Mouse (Mus musculus): ENCODE data around the gene Ncf1.

Ncf1 gene

DNA sequence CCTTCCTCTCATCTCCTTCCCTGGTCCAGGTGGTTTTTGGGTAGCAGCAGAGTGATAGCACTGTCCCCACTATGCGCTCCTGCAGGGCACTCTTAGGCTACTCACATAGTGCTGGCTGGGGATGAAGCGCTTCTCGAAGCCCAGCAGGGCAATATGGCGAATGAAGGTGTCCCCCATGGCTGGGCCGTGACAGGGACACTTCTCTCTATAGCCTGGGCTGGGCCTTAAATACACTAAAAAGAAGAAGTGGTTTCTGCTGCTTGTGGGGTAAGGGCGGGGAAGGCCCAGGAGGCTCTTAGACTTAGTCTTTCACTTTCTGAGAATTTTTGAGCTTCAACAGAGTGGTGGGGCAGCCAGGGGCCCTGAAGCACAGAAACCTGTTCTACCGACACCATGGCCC lies at the start of gene Ncf1:
Gene Ncf1, minus strand, starts transcription at position 235 of the 400 bp plus-strand sequence.
- no peak for DNase-seq (ENCODE audit: low read depth, low spot score)

GRCm38 (mm10) chr5:134277109-134277508 lies 47.7 kb upstream of the Ncf1 start:
- no peak for DNase-seq (ENCODE audit: low read depth, low spot score)

- no peak for DNase-seq (ENCODE audit: low read depth, low spot score)
Observed at GRCm38 (mm10) chr5:134275556-134275955, 46.1 kb upstream of the Ncf1 start.

DNA sequence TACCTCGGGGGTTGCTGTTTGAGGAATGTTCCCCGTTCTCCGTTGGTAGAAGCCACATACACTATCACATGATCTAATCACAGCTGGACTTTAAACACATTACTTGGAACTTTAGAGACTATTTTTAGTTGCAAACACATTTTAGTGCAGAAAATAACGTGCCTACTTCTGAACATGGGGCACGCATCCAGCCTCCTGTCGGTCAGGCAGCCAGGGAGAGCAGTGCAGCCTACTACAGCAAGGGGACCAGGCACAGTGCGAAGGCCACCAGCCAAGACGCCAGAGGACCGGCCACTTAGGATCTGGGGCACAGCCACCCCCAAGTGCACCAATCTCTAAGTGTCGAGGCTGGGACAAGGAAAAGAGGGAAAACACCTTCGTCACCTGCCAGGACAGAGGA lies 45.6 kb upstream of the Ncf1 start:
- DNase-seq (ENCODE audit: low read depth, low spot score) = no peak

DNA sequence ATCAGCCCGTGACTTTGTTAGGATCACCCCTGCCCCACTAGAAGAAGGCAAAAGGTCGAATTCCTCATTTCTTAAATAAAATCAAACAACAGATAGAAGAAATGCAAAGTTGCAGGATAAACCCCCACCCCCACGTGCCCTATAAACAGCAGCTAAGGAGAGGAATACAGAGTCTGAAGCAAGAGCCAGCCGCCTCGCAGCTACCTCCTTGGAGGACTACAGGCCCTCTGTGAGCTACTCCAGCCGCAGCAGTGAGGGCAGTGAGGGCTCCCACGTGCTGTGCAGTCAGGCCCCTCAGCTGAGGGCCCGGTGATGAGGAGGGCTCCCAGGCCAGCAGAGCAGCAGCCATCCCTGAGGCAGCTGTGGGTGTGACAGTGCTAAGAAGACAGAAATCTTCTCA lies 44.3 kb upstream of the Ncf1 start:
- DNase-seq (ENCODE audit: low read depth, low spot score) = no peak

GRCm38 (mm10) chr5:134272761-134273160 lies 43.3 kb upstream of the Ncf1 start:
- DNase-seq (ENCODE audit: low read depth, low spot score) = no peak

- no peak for DNase-seq (ENCODE audit: low read depth, low spot score)
Observed at GRCm38 (mm10) chr5:134271421-134271820, 42.0 kb upstream of the Ncf1 start.

DNA sequence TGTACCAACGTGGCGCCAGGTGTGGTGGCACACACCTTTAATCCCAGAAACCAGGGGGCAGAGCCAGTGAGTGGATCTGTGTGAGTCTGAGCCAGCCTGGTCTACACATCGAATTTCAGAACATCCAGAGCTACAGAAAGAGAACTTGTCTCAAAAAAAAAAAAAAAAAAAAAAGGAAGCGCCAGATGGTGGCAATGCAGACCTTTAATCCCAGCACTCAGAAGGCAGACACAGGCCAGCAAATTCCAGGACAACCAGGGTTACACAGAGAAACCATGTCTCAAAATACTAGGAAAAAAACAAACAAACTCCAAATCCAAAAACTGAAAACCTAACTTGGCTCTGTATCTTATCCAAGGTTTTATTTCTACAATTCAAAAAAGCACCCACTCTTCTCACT lies 41.1 kb upstream of the Ncf1 start:
- no peak for DNase-seq (ENCODE audit: low read depth, low spot score)

- DNase-seq (ENCODE audit: low read depth, low spot score) = no peak
Observed at GRCm38 (mm10) chr5:134269751-134270150, 40.3 kb upstream of the Ncf1 start.

DNA sequence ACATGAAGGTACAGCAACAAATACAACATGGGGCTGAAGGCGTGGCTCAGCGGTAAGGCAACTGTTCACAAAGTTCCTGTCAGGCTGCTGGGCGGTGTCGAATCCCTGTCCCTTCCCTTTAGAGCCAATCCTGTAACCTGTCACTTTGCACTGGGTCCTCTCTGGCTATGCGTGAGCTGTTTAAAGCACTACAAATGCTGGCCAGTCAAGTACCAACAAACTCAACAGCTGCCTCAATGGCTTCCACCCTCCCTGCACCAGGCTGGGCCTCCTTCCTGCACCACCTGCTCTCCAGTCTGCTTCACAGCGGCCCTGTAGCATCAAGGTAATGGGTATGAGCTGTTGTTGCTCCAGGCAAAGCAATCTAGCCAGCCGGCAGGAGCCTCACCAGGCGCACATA lies 39.3 kb upstream of the Ncf1 start:
- no peak for DNase-seq (ENCODE audit: low read depth, low spot score)

DNA sequence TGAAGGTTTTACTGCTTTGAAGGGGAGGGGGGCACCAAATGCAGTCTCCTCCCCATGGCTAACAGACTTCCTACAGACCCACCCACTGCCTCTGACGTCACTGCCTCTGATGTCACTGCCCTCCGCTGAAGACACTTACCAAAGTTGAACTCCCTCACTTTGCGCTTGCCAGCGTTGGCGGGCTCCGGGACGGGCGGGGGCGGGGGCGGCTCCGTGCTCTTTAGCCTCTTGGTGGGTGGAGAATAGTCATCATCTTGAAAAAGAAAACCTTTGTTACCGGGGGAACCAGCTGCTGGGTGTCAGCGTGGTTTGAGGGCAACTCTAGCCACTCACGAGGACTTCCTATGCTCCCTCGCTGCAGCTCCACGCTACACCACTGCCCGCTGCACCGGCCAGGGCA lies 37.0 kb upstream of the Ncf1 start:
- no peak for DNase-seq (ENCODE audit: low read depth, low spot score)

DNA sequence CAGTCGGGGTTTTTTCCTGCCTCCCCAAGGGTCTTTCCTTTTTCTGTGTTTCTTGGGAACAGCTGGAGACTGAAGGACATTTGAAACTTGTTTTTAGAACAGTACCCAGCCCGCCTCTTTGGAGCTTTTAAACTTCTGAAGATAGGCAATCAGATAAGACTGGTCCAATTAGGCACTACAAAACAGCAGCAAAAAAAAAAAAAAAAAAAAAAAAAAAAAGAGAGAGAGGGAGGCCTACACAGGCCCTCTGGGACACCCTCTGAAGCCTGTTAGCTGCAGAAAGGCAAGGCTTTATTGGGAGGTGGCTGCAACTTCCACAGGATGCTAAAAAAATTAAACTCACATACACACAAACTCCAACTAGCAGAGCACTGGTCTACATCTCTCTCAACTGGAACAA lies 36.5 kb upstream of the Ncf1 start:
- DNase-seq (ENCODE audit: low read depth, low spot score) = no peak

DNA sequence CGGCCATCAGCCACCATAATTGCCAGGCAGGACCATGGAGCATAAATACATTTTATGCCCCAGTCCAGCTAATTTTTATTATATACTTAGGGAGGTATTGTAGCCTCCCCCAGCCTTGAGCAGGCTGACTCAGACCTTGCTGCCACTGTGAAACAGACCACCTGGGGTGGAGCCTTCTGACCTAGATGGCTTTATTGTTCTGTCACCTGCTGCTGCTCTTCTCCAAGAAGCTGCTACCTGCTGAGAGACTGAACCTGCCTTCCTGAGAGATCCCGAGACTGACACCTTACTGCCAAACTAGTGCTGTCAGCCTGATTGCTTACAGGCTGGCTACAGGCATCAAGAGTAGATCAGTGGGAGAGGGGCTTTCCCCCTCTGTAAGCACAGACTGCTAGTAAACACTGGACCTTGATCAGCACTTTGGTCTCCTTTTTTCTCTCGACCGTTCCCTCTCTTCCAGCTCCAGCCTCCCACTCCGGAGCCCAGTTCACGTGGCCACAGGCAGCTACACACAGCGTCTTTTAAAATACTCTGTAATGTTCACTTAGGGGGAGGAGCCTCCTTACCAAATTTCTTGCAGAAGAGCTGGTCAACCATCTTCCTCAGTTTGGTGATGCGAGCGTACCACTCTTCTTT lies 30.7 kb upstream of the Ncf1 start:
- no peak for DNase-seq (ENCODE audit: low read depth, low spot score)

- DNase-seq (ENCODE audit: low read depth, low spot score) = no peak
Observed at GRCm38 (mm10) chr5:134258934-134259333, 29.5 kb upstream of the Ncf1 start.

DNA sequence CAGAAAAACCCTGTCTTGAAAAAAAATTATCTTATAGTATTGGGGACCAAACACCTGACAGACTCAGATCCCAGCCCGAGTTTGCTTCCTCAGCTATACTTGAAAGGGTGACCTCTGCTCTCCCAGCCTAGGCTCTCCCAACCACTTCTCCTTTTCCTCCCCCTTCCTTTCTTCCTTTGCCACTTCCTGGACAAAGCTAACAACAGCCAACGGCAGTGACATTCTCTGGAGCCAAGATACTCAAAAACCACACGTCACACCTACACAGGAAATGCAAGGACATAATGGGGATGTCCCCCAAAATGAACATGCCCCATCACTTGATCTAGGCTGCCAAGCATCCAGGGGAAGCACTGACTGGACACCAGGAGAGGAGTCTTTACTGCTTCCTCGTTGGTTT lies 29.0 kb upstream of the Ncf1 start:
- no peak for DNase-seq (ENCODE audit: low read depth, low spot score)

GRCm38 (mm10) chr5:134257349-134258031 lies 28.1 kb upstream of the Ncf1 start:
- no peak for DNase-seq (ENCODE audit: low read depth, low spot score)

- no peak for DNase-seq (ENCODE audit: low read depth, low spot score)
Observed at GRCm38 (mm10) chr5:134255294-134255693, 25.9 kb upstream of the Ncf1 start.

- no peak for DNase-seq (ENCODE audit: low read depth, low spot score)
Observed at GRCm38 (mm10) chr5:134253806-134254205, 24.4 kb upstream of the Ncf1 start.

- no peak for DNase-seq (ENCODE audit: low read depth, low spot score)
Observed at GRCm38 (mm10) chr5:134251083-134251482, 21.7 kb upstream of the Ncf1 start.

GRCm38 (mm10) chr5:134250601-134251000 lies 21.2 kb upstream of the Ncf1 start:
- DNase-seq (ENCODE audit: low read depth, low spot score) = no peak

DNA sequence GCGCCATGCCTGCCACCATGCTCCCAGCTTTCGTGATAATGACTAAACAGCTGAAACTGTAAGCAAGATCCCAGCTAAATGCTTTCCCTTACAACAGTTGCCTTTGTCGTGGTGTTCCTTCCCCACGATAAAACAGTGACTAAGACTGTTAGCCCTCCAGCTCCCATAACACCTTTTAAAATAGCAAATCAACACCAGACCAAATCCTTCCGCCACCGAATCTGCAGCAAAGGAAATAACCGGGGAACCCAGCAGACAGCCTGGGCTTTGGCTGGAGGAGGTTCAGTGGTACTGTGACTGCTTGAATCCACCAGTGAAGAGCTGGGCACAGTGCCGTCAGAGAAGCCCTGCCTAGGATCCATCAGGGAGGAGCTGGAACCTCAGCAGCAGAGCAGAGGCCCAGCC lies 19.8 kb upstream of the Ncf1 start:
- no peak for DNase-seq (ENCODE audit: low read depth, low spot score)

DNA sequence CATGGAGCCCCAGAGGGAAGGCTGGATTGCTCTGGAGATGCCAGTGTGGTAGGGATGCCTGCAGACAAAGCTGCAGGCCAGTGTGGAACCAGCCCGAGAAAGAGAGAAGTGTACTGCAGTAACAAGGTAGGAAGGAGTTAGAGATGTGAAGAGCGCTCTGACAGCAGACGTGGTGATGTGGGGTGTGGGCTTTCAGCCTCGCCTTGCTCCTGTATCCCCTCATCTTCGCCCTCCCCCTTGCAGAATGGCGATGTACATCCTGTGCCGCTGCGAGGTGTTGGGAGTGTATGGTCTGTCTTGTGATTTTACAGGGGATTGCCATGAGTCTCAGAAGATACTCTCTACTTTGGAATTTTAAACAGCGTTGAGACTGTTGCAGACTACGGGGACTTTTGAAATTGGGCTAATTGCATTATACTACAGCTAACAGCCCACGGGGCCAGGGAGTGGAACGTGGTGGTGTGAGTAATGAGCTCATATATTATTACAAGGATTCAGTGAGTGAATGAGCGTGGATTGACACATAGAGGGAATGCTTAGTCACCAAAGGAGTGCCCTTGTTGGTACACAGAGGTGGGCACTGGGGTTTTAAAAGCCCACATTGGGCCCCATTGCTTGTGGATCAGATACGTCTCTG lies 19.3 kb upstream of the Ncf1 start:
- DNase-seq (ENCODE audit: low read depth, low spot score) = no peak

- no peak for DNase-seq (ENCODE audit: low read depth, low spot score)
Observed at GRCm38 (mm10) chr5:134246146-134246545, 16.7 kb upstream of the Ncf1 start.

All from c-Kit-negative CD71-positive TER-119-positive erythroid progenitor cells, embryonic 14.5 days (primary cell).